Mouse (Mus musculus) small intestine, adult 2 months (tissue): ENCODE data around the gene Nudt19. TPM values are rescaled to one million over a fixed set of nuclear protein-coding genes. Genes with fewer than 3 reads are reported as not detected.
A peak's percentile ranks its signal among the peaks of the same experiment; 100 is the strongest.

Experiments
- H3K27ac ChIP-seq: fragments of 200-500 bp; 2 replicates; pipeline ENCODE4 v1.5.1; 2012; ENCODE audit warnings: low read depth, low read length, control low read depth, inconsistent platforms; ENCODE audit not compliant: insufficient read depth
- H3K27me3 ChIP-seq: fragments of 200-500 bp; 2 replicates; pipeline ENCODE4 v1.6.1; 2012; ENCODE audit warnings: mild to moderate bottlenecking, moderate library complexity, low read length, inconsistent platforms; ENCODE audit not compliant: control insufficient read depth, insufficient read depth
- H3K36me3 ChIP-seq: fragments of 200-500 bp; 2 replicates; pipeline ENCODE4 v1.6.1; 2012; ENCODE audit warnings: mild to moderate bottlenecking, low read length, control low read depth, inconsistent platforms; ENCODE audit not compliant: control insufficient read depth, insufficient read depth
- H3K4me1 ChIP-seq: fragments of 200-500 bp; 2 replicates; pipeline ENCODE4 v1.6.1; 2012; ENCODE audit warnings: low read length, inconsistent platforms, mixed read lengths; ENCODE audit not compliant: control insufficient read depth, insufficient read depth, insufficient read length
- H3K4me3 ChIP-seq: fragments of 200-500 bp; 2 replicates; pipeline ENCODE4 v1.5.1; 2012; ENCODE audit warnings: low read depth, mild to moderate bottlenecking, control low read depth, inconsistent platforms, low read length, moderate library complexity
- CTCF ChIP-seq: fragments of 200-500 bp; IDR thresholded peaks from 2 replicates; pipeline ENCODE4 v1.5.1; 2012; ENCODE audit warnings: low read depth, mild to moderate bottlenecking, control low read depth, inconsistent platforms, low read length, moderate library complexity, mixed read lengths; ENCODE audit not compliant: insufficient replicate concordance, insufficient read length; ENCODE audit errors: extremely low read depth
- POLR2A ChIP-seq: fragments of 200-500 bp; IDR thresholded peaks from 2 replicates; pipeline ENCODE4 v1.6.1; 2012; ENCODE audit warnings: low read depth, mild to moderate bottlenecking, control low read depth, inconsistent platforms, low read length, moderate library complexity
- WGBS: fragments of 180-500 bp; shearing (Covaris S2); methylation state at CpG from one replicate; pipeline ENCODE4 v1.1.7; 2018; 5-methylcytosine and 5-hydroxymethylcytosine counted together
- polyA plus RNA-seq: library from polyadenylated mRNA; depleted of rRNA; stranded (reverse); fragments of >200 nt; gene quantifications from 2 replicates; pipeline ENCODE4 v1.2.3, GENCODE M21; 2012

The Nudt19 gene
- polyA plus RNA-seq, 1 experiment: 60.5 TPM

- Histone ChIP-seq H3K4me3 (no peak overlapping the region), H3K27me3 (no peaks in the 10 kb centered on the region), H3K27ac (no peak overlapping the region), H3K4me1 (no peaks in the 10 kb centered on the region), H3K36me3 (no peaks in the 10 kb centered on the region)
- TF ChIP-seq CTCF (no peak), POLR2A (no peak)
- WGBS: 77% methylated on average over 2 of the region's 2 CpGs
Observed at GRCm38 (mm10) chr7:35564067-35564865, 8.2 kb upstream of the Nudt19 start.

- no peaks in the 10 kb centered on the region for H3K36me3 ChIP-seq
- 77% methylated on average over 11 of the region's 11 CpGs for WGBS
- no peaks in the 10 kb centered on the region for H3K27me3 ChIP-seq
- H3K27ac ChIP-seq: no peak overlapping the region
- H3K4me3 ChIP-seq: no peak overlapping the region
- no peak for TF ChIP-seq POLR2A
- TF ChIP-seq CTCF: no peak
- peaks cover 6% of the 10 kb centered on the region; the same call in 1 of the 2 replicates for H3K4me1 ChIP-seq
Observed at GRCm38 (mm10) chr7:35563071-35563470, 7.0 kb upstream of the Nudt19 start.

GRCm38 (mm10) chr7:35559838-35560237, 3.7 kb upstream of the Nudt19 start:
- Histone ChIP-seq H3K36me3 (no peaks in the 10 kb centered on the region), H3K27ac (no peak overlapping the region), H3K4me3 (no peak overlapping the region), H3K4me1 (peaks cover 13% of the 10 kb centered on the region), H3K27me3 (no peaks in the 10 kb centered on the region)
- WGBS: 87% methylated on average over 3 of the region's 3 CpGs
- TF ChIP-seq CTCF: no peak
- TF ChIP-seq POLR2A: no peak

GRCm38 (mm10) chr7:35558681-35559080, 2.6 kb upstream of the Nudt19 start:
- no peaks in the 10 kb centered on the region for H3K36me3 ChIP-seq
- H3K4me3 ChIP-seq: no peak overlapping the region
- 37% methylated on average over 2 of the region's 2 CpGs for WGBS
- H3K27me3 ChIP-seq: no peaks in the 10 kb centered on the region
- H3K27ac ChIP-seq: no peak overlapping the region
- TF ChIP-seq CTCF (no peak), POLR2A (no peak)
- peaks cover 18% of the 10 kb centered on the region for H3K4me1 ChIP-seq

GRCm38 (mm10) chr7:35557577-35557976, 1.5 kb upstream of the Nudt19 start:
- no peak overlapping the region for H3K4me3 ChIP-seq
- H3K27ac ChIP-seq: no peak overlapping the region
- H3K36me3 ChIP-seq: no peaks in the 10 kb centered on the region

GRCm38 (mm10) chr7:35556905-35557304, 801 bp upstream of the Nudt19 start:
- H3K4me3 ChIP-seq: no peak overlapping the region
- no peak overlapping the region for H3K27ac ChIP-seq
- no peaks in the 10 kb centered on the region for H3K27me3 ChIP-seq
- H3K4me1 ChIP-seq: peaks cover 20% of the 10 kb centered on the region
- 75% methylated on average over 5 of the region's 5 CpGs for WGBS
- TF ChIP-seq CTCF (no peak), POLR2A (no peak)
- no peaks in the 10 kb centered on the region for H3K36me3 ChIP-seq

More at GRCm38 (mm10) chr7:35557577-35557976, 1.5 kb upstream of the Nudt19 start:
- Histone ChIP-seq H3K4me1 (peaks cover 20% of the 10 kb centered on the region), H3K27me3 (no peaks in the 10 kb centered on the region)
- TF ChIP-seq CTCF (no peak), POLR2A (no peak)
- WGBS: 26% methylated on average over 3 of the region's 3 CpGs

- Histone ChIP-seq H3K27me3 (no peaks in the 10 kb centered on the region), H3K4me3 (peak overlapping the region; percentile 72), H3K36me3 (0 out of 2 replicates have a peak, but pooled peaks cover 3% of the 10 kb centered on the region), H3K27ac (peak overlapping the region; percentile 96), H3K4me1 (peaks cover 20% of the 10 kb centered on the region)
- TF ChIP-seq CTCF (no peak), POLR2A (peak; percentile 90)
- under 1% methylated on average over 93 of the region's 93 CpGs for WGBS
Observed at GRCm38 (mm10) chr7:35555224-35556204, 590 bp downstream of the Nudt19 start.
